Mouse (Mus musculus) liver, embryonic 14.5 days (tissue): ENCODE measurements at regions not wholly inside any gene's neighbourhood (a gene's known extent, or its start where the extent isn't known, plus 50 kb on each side); places are given as distances from the start of the nearest gene placed in this dataset.

Experiments used
- CTCF ChIP-seq: IDR thresholded peaks from 2 replicates; pipeline ENCODE4 v1.5.1; 2016; ENCODE audit warnings: antibody characterized with exemption, low read depth, control low read depth
- EP300 ChIP-seq: IDR thresholded peaks from 2 replicates; pipeline ENCODE4 v1.6.1; 2016; ENCODE audit warnings: antibody characterized with exemption, low read depth

GRCm38 (mm10) chr1:125242345-125242744 lies 193.2 kb downstream of the Actr3 start:
- TF ChIP-seq EP300 (no peak), CTCF (no peak)
